Mouse (Mus musculus): Measurements from ENCODE around the gene Aif1l. TPM values are rescaled to one million over a fixed set of nuclear protein-coding genes. Genes with fewer than 3 reads are reported as not detected.
A peak's percentile ranks its signal among the peaks of the same experiment; 100 is the strongest.

Aif1l gene
- total RNA-seq, 2 experiments from 2014 or later = not detected

DNA sequence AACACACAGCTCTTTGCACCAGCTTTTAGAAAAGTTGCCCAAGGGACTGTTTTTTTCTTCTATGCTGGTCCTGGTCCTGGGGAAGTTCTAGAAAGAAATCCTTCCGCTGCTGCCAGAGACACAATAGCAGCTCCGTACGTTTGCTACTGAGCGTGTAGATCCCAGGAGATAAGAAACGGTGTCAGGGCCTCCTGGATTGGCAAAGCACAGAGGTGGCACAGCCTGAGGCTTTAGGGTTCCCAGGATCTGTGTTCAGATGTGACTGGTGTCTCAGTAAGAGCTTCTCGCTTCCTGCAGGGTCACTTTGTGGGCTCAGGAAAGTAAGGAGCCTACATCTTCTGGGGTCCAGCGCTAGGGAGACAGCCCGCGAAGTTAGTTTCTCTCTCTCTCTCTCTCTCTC lies 1.0 kb downstream of the Aif1l start:
- no peak for ATAC-seq (ENCODE audit: poor library complexity, severe bottlenecking)

DNA sequence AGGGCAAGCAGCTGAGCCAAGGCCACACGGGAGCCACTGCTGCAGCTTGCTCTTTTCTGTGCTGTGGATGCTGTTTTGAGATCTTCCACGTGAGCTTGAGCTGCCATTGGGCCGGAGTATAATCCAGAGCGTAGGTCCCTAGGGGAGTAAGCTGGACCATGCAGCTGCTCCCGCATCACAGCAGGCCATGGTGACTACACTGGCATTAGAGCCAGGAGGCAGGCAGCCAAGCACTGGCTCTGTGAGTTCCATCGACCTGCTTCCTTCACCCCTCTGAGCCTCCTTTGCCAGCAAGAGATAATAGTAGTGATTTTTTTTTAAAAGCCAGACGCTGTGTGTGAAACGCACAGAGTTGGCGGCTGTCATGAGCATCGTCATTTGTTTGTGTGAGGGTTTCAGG lies 2.3 kb downstream of the Aif1l start:
- ATAC-seq (ENCODE audit: poor library complexity, severe bottlenecking) = no peak

- no peak for ATAC-seq (ENCODE audit: poor library complexity, severe bottlenecking)
Observed at GRCm38 (mm10) chr2:31952725-31953124, 2.8 kb downstream of the Aif1l start.

GRCm38 (mm10) chr2:31953687-31954086 lies 3.7 kb downstream of the Aif1l start:
- ATAC-seq (ENCODE audit: poor library complexity, severe bottlenecking) = no peak

DNA sequence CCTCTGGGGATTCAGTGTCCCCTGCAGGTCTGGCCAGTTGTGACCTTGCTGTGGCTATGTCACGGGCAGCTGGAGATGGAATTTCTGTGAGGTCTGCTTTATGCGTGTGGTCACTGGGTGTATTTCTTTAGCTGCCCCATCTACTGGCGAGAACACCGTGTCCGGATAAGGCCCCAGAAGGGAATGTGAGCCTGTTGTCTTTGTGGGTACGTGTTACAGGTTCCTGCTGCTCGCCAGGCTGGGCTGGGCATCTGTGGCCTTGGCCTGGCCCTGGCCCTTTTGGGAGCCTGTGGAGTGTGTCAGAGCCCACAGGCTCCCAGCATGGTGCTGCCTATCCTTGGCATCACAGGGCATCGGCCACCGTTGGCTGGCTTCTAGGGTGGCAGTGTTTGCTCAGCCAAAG lies 4.8 kb downstream of the Aif1l start:
- no peak for ATAC-seq (ENCODE audit: poor library complexity, severe bottlenecking)

DNA sequence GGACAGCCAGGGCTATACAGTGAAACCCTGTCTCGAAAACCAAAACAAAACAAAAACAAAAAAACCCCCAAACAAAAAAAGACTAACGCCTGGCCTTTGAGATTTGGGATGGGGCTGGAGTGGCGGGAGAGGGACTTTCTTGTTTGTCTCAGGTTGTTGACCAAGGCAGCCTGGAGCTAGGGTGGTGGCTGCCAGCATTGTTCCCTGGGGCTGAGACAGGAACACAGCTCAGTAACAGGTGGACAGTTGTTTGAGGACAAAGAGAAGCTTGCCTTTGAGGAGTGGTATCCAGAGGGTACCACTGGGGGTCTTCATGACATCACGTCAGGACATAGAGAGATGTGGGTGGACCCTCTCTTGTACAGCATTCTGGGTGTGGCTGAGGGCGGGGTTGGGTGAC lies 5.7 kb downstream of the Aif1l start:
- no peak for ATAC-seq (ENCODE audit: poor library complexity, severe bottlenecking)

DNA sequence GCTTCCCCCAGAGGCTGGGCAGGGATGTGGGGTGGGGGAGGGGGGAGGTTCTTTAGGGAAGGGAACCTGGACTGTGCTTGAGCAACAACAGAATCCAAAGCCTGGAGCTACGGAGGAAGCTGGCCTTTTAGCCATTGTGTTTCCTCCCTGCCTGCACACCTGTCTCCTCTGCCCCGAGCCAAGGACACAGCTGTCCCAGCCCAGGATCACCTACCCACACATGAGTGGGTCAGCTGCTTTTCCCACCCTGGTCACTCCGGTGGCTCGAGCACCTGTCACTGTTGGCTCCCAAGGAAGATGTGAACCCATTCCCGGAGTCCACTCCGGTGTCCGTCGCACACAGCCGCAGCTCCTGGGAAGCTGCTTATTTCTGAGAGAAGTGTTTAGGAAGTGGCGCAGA lies 7.3 kb downstream of the Aif1l start:
- ATAC-seq (ENCODE audit: poor library complexity, severe bottlenecking) = no peak

GRCm38 (mm10) chr2:31960986-31961385 lies 11.0 kb downstream of the Aif1l start:
- no peak for ATAC-seq (ENCODE audit: poor library complexity, severe bottlenecking)

- no peak for ATAC-seq (ENCODE audit: poor library complexity, severe bottlenecking)
Observed at GRCm38 (mm10) chr2:31961791-31962222, 11.9 kb downstream of the Aif1l start.

- ATAC-seq (ENCODE audit: poor library complexity, severe bottlenecking) = no peak
Observed at GRCm38 (mm10) chr2:31962501-31963224, 12.7 kb downstream of the Aif1l start.

DNA sequence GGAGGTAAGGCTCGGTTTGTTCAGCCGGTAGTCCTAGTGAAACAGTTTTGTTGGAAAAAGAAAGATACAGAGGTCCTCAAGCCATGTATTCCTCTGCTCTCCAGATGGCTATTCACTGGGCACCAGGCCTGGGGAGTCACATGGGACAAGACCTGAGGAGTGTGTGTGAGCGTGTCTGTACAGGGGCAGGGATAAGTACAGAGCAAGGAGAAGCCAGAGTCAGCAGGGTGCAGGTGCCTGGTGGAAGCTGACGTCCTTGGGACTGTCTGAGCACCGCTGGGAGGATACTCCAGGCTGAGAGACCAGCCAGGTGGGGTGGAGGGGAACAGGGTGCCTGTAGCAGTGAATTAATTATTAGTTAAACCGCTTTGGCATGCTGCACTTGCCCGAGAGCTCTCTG lies 13.6 kb downstream of the Aif1l start:
- ATAC-seq (ENCODE audit: poor library complexity, severe bottlenecking) = no peak

DNA sequence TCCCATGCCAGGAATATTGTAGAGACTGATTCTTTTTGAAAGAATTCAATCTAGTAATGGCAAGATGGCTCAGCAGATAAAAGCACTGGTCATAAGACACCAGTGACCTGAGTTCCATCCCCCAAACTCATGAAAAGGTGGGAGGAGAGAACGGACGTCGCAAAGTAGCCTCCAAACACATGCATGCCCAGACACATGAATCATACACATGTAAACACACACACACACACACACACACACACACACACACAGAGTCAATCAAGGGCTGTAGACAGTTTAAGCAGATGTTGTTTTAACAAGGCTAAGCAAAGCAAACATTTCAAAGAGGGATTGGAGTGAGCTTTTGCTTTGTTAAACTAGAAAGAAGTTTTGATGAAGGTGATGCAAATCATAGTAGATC lies 14.3 kb downstream of the Aif1l start:
- ATAC-seq (ENCODE audit: poor library complexity, severe bottlenecking) = no peak

GRCm38 (mm10) chr2:31965110-31965509 lies 15.2 kb downstream of the Aif1l start:
- peak; percentile 38; the same call in 1 of the 2 replicates for ATAC-seq (ENCODE audit: poor library complexity, severe bottlenecking)

- no peak for ATAC-seq (ENCODE audit: poor library complexity, severe bottlenecking)
Observed at GRCm38 (mm10) chr2:31966801-31967200, 16.9 kb downstream of the Aif1l start.

- no peak for ATAC-seq (ENCODE audit: poor library complexity, severe bottlenecking)
Observed at GRCm38 (mm10) chr2:31972589-31972988, 22.6 kb downstream of the Aif1l start.

GRCm38 (mm10) chr2:31974141-31974808 lies 24.3 kb downstream of the Aif1l start, which contains the start of gene Nup214:
Gene Nup214, plus strand, starts transcription at chr2:31974436.
- peak; percentile 99 for ATAC-seq (ENCODE audit: poor library complexity, severe bottlenecking)

- no peak for ATAC-seq (ENCODE audit: poor library complexity, severe bottlenecking)
Observed at GRCm38 (mm10) chr2:31974809-31975371, 25.0 kb downstream of the Aif1l start.

GRCm38 (mm10) chr2:31987774-31988173 lies 37.8 kb downstream of the Aif1l start:
- no peak for ATAC-seq (ENCODE audit: poor library complexity, severe bottlenecking)

DNA sequence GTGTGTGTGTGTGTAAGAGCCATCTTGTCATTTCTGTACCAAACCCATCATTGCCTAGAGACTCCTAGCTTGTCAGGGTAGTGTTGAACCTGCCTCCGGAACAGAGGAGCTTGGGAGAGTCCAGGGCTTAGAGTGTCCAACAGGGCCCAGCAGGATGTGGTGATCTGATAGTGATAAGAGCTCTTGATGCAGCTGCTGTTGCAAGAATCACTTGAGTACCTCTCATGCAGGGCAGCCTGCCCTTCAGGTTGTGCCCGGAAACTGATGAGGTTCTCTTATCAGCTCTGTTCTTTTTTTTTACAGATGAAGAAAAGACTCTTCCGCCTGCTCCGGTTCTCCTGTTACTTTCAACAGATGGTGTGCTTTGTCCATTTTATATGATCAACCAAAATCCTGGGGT lies 41.0 kb downstream of the Aif1l start:
- ATAC-seq (ENCODE audit: poor library complexity, severe bottlenecking) = peak; percentile 64

DNA sequence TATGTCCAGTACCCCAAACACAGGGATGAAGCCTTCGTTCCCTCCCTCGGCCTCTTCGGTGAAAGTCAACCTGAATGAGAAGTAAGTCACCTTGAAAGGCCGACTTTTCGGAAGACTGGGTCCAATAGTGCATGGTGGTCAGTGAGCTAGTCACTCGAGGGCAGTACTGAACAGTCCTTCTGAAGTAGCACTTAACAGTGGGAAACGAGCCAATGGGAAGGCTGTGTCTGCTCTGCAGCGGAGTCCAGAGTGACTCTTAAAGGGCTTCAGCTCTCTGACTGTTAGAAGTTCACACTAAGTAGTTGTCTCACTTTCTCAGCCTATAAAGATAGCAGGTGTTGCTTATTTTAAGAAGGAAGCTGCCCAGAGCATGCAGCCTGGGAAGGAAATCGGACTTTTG lies 45.0 kb downstream of the Aif1l start:
- no peak for ATAC-seq (ENCODE audit: poor library complexity, severe bottlenecking)

GRCm38 (mm10) chr2:31996060-31996459 lies 46.1 kb downstream of the Aif1l start:
- ATAC-seq (ENCODE audit: poor library complexity, severe bottlenecking) = no peak

DNA sequence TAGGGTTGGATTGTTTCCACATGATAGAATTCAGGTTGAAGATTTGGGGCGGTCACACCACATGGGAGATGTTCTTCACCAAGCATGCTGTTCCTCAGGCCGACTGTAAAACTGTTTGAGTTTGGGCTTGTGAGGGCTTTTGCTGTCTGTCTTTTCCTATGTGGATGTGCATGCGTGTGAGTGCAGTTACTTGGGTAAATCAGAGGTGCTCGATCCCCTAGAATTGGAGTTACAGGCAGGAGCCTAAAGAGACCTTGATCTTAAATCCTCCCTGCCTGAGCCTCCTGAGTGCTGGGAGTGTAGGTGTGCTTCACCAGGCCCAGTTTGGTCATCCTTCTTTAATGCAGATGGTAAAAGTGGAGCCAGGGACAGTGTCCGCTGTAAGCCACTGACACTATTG lies 47.6 kb downstream of the Aif1l start:
- no peak for ATAC-seq (ENCODE audit: poor library complexity, severe bottlenecking)

Measured in megakaryocyte, adult 5-6 weeks (primary cell).